Mouse (Mus musculus): ENCODE results near the gene Fgf7.

Fgf7 gene

GRCm38 (mm10) chr2:126061037-126061773, 26.7 kb downstream of the Fgf7 start:
- 53% methylated on average over 17 of the region's 17 CpGs for WGBS

- 84% methylated on average over 7 of the region's 7 CpGs for WGBS
Observed at GRCm38 (mm10) chr2:126062876-126063275, 28.4 kb downstream of the Fgf7 start.

GRCm38 (mm10) chr2:126064814-126065213, 30.4 kb downstream of the Fgf7 start:
- WGBS: 63% methylated on average over 2 of the region's 2 CpGs

- 89% methylated on average over 3 of the region's 3 CpGs for WGBS
Observed at GRCm38 (mm10) chr2:126065303-126065856, 30.9 kb downstream of the Fgf7 start.

GRCm38 (mm10) chr2:126069740-126070139, 35.3 kb downstream of the Fgf7 start:
- WGBS: 84% methylated on average over 1 of the region's 1 CpGs

GRCm38 (mm10) chr2:126073744-126074143, 39.3 kb downstream of the Fgf7 start:
- 91% methylated on average over 4 of the region's 4 CpGs for WGBS

- 90% methylated on average over 6 of the region's 6 CpGs for WGBS
Observed at GRCm38 (mm10) chr2:126076506-126076905, 42.0 kb downstream of the Fgf7 start.

GRCm38 (mm10) chr2:126079086-126079485, 44.6 kb downstream of the Fgf7 start:
- WGBS: 84% methylated on average over 2 of the region's 2 CpGs

- 71% methylated on average over 3 of the region's 3 CpGs for WGBS
Observed at GRCm38 (mm10) chr2:126084326-126084725, 49.9 kb downstream of the Fgf7 start.

- 84% methylated on average over 8 of the region's 8 CpGs for WGBS
Observed at GRCm38 (mm10) chr2:126086187-126086586, 51.7 kb downstream of the Fgf7 start.

- WGBS: 57% methylated on average over 5 of the region's 5 CpGs
Observed at GRCm38 (mm10) chr2:126090432-126090831, 56.0 kb downstream of the Fgf7 start.

GRCm38 (mm10) chr2:126094616-126095015, 60.2 kb downstream of the Fgf7 start:
- WGBS: 64% methylated on average over 4 of the region's 4 CpGs
